Mouse (Mus musculus): Measurements from ENCODE around the gene Ggnbp2.
A peak's percentile ranks its signal among the peaks of the same experiment; 100 is the strongest.

Gene Ggnbp2

GRCm38 (mm10) chr11:84870337-84871043 is at the start of gene Ggnbp2:
TSS of gene Ggnbp2 (minus strand) at chr11:84870817.
- DNase-seq (ENCODE audit: low spot score) = peak; percentile 91

- DNase-seq (ENCODE audit: low spot score) = no peak
These were observed 49.3 kb upstream of the Ggnbp2 start for GRCm38 (mm10) chr11:84919951-84920350.

GRCm38 (mm10) chr11:84919276-84919675 is 48.7 kb upstream of the Ggnbp2 start:
- no peak for DNase-seq (ENCODE audit: low spot score)

GRCm38 (mm10) chr11:84918425-84918824 is 47.8 kb upstream of the Ggnbp2 start:
- peak; percentile 91 for DNase-seq (ENCODE audit: low spot score)

- DNase-seq (ENCODE audit: low spot score) = no peak
These were observed 46.2 kb upstream of the Ggnbp2 start for GRCm38 (mm10) chr11:84916703-84917300.

- peak; percentile 93 for DNase-seq (ENCODE audit: low spot score)
These were observed 45.6 kb upstream of the Ggnbp2 start, which contains the start of gene Znhit3 for GRCm38 (mm10) chr11:84916053-84916702. TSS of gene Znhit3 (minus strand) at chr11:84916366.

- DNase-seq (ENCODE audit: low spot score) = no peak
These were observed 44.1 kb upstream of the Ggnbp2 start for GRCm38 (mm10) chr11:84914673-84915072.

GRCm38 (mm10) chr11:84910411-84910810 is 39.8 kb upstream of the Ggnbp2 start:
- DNase-seq (ENCODE audit: low spot score) = no peak

GRCm38 (mm10) chr11:84908480-84908879 is 37.9 kb upstream of the Ggnbp2 start:
- DNase-seq (ENCODE audit: low spot score) = no peak

GRCm38 (mm10) chr11:84907081-84907480 is 36.5 kb upstream of the Ggnbp2 start:
- no peak for DNase-seq (ENCODE audit: low spot score)

GRCm38 (mm10) chr11:84904597-84905144 is 34.1 kb upstream of the Ggnbp2 start:
- no peak for DNase-seq (ENCODE audit: low spot score)

- DNase-seq (ENCODE audit: low spot score) = no peak
These were observed 22.5 kb upstream of the Ggnbp2 start for GRCm38 (mm10) chr11:84893113-84893512.

- DNase-seq (ENCODE audit: low spot score) = no peak
These were observed 21.1 kb upstream of the Ggnbp2 start for GRCm38 (mm10) chr11:84891705-84892104.

GRCm38 (mm10) chr11:84889492-84889891 is 18.9 kb upstream of the Ggnbp2 start:
- DNase-seq (ENCODE audit: low spot score) = no peak

- no peak for DNase-seq (ENCODE audit: low spot score)
These were observed 17.4 kb upstream of the Ggnbp2 start for GRCm38 (mm10) chr11:84888025-84888424.

GRCm38 (mm10) chr11:84886767-84887511 is 16.3 kb upstream of the Ggnbp2 start:
- no peak for DNase-seq (ENCODE audit: low spot score)

GRCm38 (mm10) chr11:84886236-84886635 is 15.6 kb upstream of the Ggnbp2 start:
- DNase-seq (ENCODE audit: low spot score) = no peak

- DNase-seq (ENCODE audit: low spot score) = no peak
These were observed 14.6 kb upstream of the Ggnbp2 start for GRCm38 (mm10) chr11:84885238-84885637.

- no peak for DNase-seq (ENCODE audit: low spot score)
These were observed 11.7 kb upstream of the Ggnbp2 start for GRCm38 (mm10) chr11:84882346-84882745.

GRCm38 (mm10) chr11:84880971-84881370 is 10.4 kb upstream of the Ggnbp2 start:
- DNase-seq (ENCODE audit: low spot score) = no peak

- DNase-seq (ENCODE audit: low spot score) = peak; percentile 32
These were observed 9.9 kb upstream of the Ggnbp2 start for GRCm38 (mm10) chr11:84880465-84880961.

Measured in layer of hippocampus, adult 11-12 months (tissue).